Mouse (Mus musculus) CH12.LX (cell line): ENCODE data around the gene Lin52.

Experiments
- CTCF ChIP-seq, 2 experiments: IDR thresholded peaks in 1 of 2; conservative IDR thresholded peaks in 1 of 2; 2 replicates each; pipeline ENCODE4 v1.5.1; 2011 to 2012; ENCODE audit warnings: low read depth in 2 of 2, low read length in 2 of 2, improper control_type of control experiment in 1 of 2, inconsistent platforms in 1 of 2, mild to moderate bottlenecking in 1 of 2, moderate library complexity in 1 of 2
- E2F4 ChIP-seq: IDR thresholded peaks from 2 replicates; pipeline ENCODE4 v1.6.1; 2011; ENCODE audit warnings: low read depth, low read length, improper control_type of control experiment; ENCODE audit not compliant: insufficient replicate concordance
- EP300 ChIP-seq: IDR thresholded peaks from 2 replicates; pipeline ENCODE4 v1.6.1; 2011; ENCODE audit warnings: low read length, improper control_type of control experiment
- MAFK ChIP-seq: IDR thresholded peaks from 2 replicates; pipeline ENCODE4 v1.6.1; 2011; ENCODE audit warnings: low read length, improper control_type of control experiment; ENCODE audit not compliant: insufficient replicate concordance
- MAX ChIP-seq: IDR thresholded peaks from 2 replicates; pipeline ENCODE4 v1.6.1; 2011; ENCODE audit warnings: low read length, improper control_type of control experiment
- MAZ ChIP-seq: IDR thresholded peaks from 2 replicates; pipeline ENCODE4 v1.6.1; 2012; ENCODE audit warnings: low read depth, mild to moderate bottlenecking, inconsistent platforms, low read length, improper control_type of control experiment, moderate library complexity
- MYC ChIP-seq: IDR thresholded peaks from 2 replicates; pipeline ENCODE4 v1.6.1; 2011; ENCODE audit warnings: low read depth, mild to moderate bottlenecking, improper control_type of control experiment, low read length
- POLR2A ChIP-seq: IDR thresholded peaks from 2 replicates; pipeline ENCODE4 v1.6.1; 2011; ENCODE audit warnings: low read depth, mild to moderate bottlenecking, improper control_type of control experiment, low read length
- ZC3H11A ChIP-seq: IDR thresholded peaks from 2 replicates; pipeline ENCODE4 v1.6.1; 2012; ENCODE audit warnings: low read depth, mild to moderate bottlenecking, inconsistent platforms, low read length, improper control_type of control experiment

DNA sequence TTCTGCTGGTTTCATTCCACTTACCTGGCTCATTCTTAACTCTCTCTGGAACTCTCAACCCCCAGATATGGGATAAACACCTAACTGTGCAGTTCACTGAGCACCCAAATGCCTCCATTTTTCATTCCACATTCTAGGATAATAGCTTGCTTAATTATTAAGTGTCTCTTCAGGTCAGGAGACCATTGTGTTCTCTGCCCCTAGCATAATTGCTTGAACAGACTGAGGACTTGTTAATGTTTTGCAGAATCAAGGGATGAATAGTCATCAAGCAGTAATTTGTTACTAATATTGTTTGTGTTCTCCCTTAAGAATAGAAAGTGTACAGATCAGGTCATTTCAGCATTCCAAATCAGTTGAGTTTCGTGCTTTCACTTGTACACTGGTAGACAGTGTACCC lies 3.8 kb upstream of the Lin52 start:
- TF ChIP-seq MAFK (no peak), E2F4 (no peak), MYC (no peak), POLR2A (no peak), MAX (no peak), MAZ (no peak), CTCF (conservative IDR thresholded peaks at IDR 0.05 in 1 of 2, IDR thresholded peaks at IDR 0.05 in 1 of 2; ENCODE audit: low read depth in 2 of 2, low read length in 2 of 2) (no peak), EP300 (no peak), ZC3H11A (no peak)
